Mouse (Mus musculus): ENCODE results near the gene Akr1a1. TPM values are rescaled to one million over a fixed set of nuclear protein-coding genes. Genes with fewer than 3 reads are reported as not detected.
A peak's percentile ranks its signal among the peaks of the same experiment; 100 is the strongest.

Gene Akr1a1
- total and polyA plus RNA-seq, 2 experiments from 2014 or later, result 465 to 533 TPM

- DNase-seq (ENCODE audit: low spot score) (peak; percentile 84), ATAC-seq (ENCODE audit: insufficient read depth, low read depth) (peak; percentile 83)
- Histone ChIP-seq H3K27ac (ENCODE audit: low read depth) (peak within 1 kb of the TSS; percentile 95), H3K4me3 (ENCODE audit: low read depth, low read length) (peak within 1 kb of the TSS; percentile 97), H3K4me1 (ENCODE audit: control insufficient read depth, insufficient read depth) (peaks cover 5% of the 10 kb centered on the region; the same call in 1 of the 2 replicates), H3K4me2 (ENCODE audit: low read depth, low read length) (peak within 1 kb of the TSS; percentile 93), H3K9ac (replicated peaks; ENCODE audit: low read depth, low read length) (peak within 1 kb of the TSS; percentile 79), H3K27me3 (ENCODE audit: control insufficient read depth, insufficient read depth, low read length) (no peaks in the 10 kb centered on the region), H3K36me3 (replicated peaks; ENCODE audit: control insufficient read depth, insufficient read depth, low read length) (no peaks in the 10 kb centered on the region), H3K9me3 (replicated peaks; ENCODE audit: control insufficient read depth, low read length) (no peaks in the 10 kb centered on the region)
- WGBS, result 8% methylated on average over 23 of the region's 23 CpGs
- no peak for TF ChIP-seq CTCF (IDR thresholded peaks at IDR 0.05; ENCODE audit: low read depth)
- TF ChIP-seq EP300 (IDR thresholded peaks at IDR 0.05; ENCODE audit: low read depth), result no peak
Measured at GRCm38 (mm10) chr4:116627722-116628662, 23.5 kb downstream of the Akr1a1 start, which contains the start of gene Nasp. Nasp (minus strand) TSS chr4:116627941.

GRCm38 (mm10) chr4:116627359-116627716, 24.1 kb downstream of the Akr1a1 start:
- Histone ChIP-seq H3K4me3 (ENCODE audit: low read depth, low read length) (peak overlapping the region; percentile 97), H3K4me1 (ENCODE audit: control insufficient read depth, insufficient read depth) (peaks cover 5% of the 10 kb centered on the region; the same call in 1 of the 2 replicates), H3K9me3 (replicated peaks; ENCODE audit: control insufficient read depth, low read length) (no peaks in the 10 kb centered on the region), H3K4me2 (ENCODE audit: low read depth, low read length) (peak overlapping the region; percentile 93), H3K9ac (replicated peaks; ENCODE audit: low read depth, low read length) (peak overlapping the region; percentile 79), H3K27ac (ENCODE audit: low read depth) (peak overlapping the region; percentile 95), H3K36me3 (replicated peaks; ENCODE audit: control insufficient read depth, insufficient read depth, low read length) (no peaks in the 10 kb centered on the region), H3K27me3 (ENCODE audit: control insufficient read depth, insufficient read depth, low read length) (no peaks in the 10 kb centered on the region)
- WGBS, result 0% methylated on average over 13 of the region's 13 CpGs
- ATAC-seq (ENCODE audit: insufficient read depth, low read depth), result peak; percentile 93
- DNase-seq (ENCODE audit: low spot score), result peak; percentile 88
- TF ChIP-seq CTCF (IDR thresholded peaks at IDR 0.05; ENCODE audit: low read depth) (no peak), EP300 (IDR thresholded peaks at IDR 0.05; ENCODE audit: low read depth) (no peak)

DNA sequence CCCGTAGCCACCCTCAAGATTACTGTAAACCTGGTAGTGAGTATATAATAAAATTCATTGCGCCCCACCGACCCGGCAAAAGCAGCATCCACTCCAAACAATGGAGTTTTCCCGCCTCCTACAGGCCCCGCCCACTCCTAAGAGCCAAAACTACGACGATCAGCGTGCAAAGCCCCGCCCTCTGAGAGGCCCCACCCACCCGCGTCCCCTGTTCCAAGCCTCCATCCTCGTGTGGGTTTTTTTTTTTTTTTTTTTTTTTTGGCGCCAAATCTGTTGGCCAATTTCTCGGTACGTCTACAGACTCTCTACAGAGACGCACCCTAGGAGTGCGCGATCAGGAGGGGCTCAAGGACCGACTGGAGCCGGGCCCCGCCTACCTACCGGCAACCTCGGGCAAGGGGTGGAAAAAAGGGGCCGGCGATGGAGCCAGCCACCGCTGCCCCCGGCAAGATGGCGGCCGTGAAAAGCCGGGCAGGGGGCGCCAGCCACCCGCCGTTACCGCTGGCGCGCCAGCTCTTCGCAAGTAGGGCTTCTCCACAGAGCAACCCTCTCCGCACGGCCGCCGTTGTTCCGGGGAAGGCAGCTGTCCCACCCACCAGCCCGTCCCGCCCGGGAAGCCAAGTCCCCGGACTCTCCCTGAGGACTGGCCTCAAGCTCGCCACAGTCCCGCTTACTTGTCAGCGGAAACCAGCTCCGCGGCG, 24.7 kb downstream of the Akr1a1 start:
- H3K27me3 ChIP-seq (ENCODE audit: control insufficient read depth, insufficient read depth, low read length), result no peaks in the 10 kb centered on the region
- H3K9ac ChIP-seq (replicated peaks; ENCODE audit: low read depth, low read length), result peak overlapping the region; percentile 79
- H3K36me3 ChIP-seq (replicated peaks; ENCODE audit: control insufficient read depth, insufficient read depth, low read length), result peaks cover 2% of the 10 kb centered on the region
- H3K4me2 ChIP-seq (ENCODE audit: low read depth, low read length), result peak overlapping the region; percentile 93
- peak; percentile 92 for DNase-seq (ENCODE audit: low spot score)
- TF ChIP-seq EP300 (IDR thresholded peaks at IDR 0.05; ENCODE audit: low read depth) (no peak), CTCF (IDR thresholded peaks at IDR 0.05; ENCODE audit: low read depth) (no peak)
- H3K27ac ChIP-seq (ENCODE audit: low read depth), result peak overlapping the region; percentile 95
- H3K4me3 ChIP-seq (ENCODE audit: low read depth, low read length), result peak overlapping the region; percentile 97
- H3K9me3 ChIP-seq (replicated peaks; ENCODE audit: control insufficient read depth, low read length), result no peaks in the 10 kb centered on the region
- peak; percentile 83 for ATAC-seq (ENCODE audit: insufficient read depth, low read depth)
- WGBS, result under 1% methylated on average over 39 of the region's 53 CpGs
- H3K4me1 ChIP-seq (ENCODE audit: control insufficient read depth, insufficient read depth), result peaks cover 5% of the 10 kb centered on the region; the same call in 1 of the 2 replicates

DNA sequence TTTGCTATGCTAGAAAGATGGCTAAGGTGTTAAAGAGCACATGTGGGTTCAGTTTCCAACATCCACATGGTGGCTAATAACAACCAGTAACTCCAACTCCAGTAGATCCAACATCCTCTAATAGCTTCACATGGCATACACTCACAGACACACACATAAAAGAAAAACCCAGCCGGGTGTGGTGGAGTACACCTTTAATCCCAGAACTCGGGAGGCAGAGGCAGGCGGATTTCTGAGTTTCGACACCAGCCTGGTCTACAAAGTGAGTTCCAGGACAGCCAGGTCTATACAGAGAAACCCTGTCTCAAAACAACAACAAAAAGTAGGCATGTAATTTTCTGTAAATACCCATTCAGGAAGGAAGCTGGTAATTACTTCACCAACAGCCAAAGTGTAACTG, 26.6 kb downstream of the Akr1a1 start:
- H3K9me3 ChIP-seq (replicated peaks; ENCODE audit: control insufficient read depth, low read length), result no peaks in the 10 kb centered on the region
- 91% methylated on average over 4 of the region's 4 CpGs for whole genome bisulfite sequencing
- no peak overlapping the region for H3K9ac ChIP-seq (replicated peaks; ENCODE audit: low read depth, low read length)
- ATAC-seq (ENCODE audit: insufficient read depth, low read depth), result no peak
- H3K27me3 ChIP-seq (ENCODE audit: control insufficient read depth, insufficient read depth, low read length), result no peaks in the 10 kb centered on the region
- peaks cover 5% of the 10 kb centered on the region; the same call in 1 of the 2 replicates for H3K4me1 ChIP-seq (ENCODE audit: control insufficient read depth, insufficient read depth)
- H3K27ac ChIP-seq (ENCODE audit: low read depth), result no peak overlapping the region
- H3K4me2 ChIP-seq (ENCODE audit: low read depth, low read length), result no peak overlapping the region
- TF ChIP-seq CTCF (IDR thresholded peaks at IDR 0.05; ENCODE audit: low read depth), result no peak
- TF ChIP-seq EP300 (IDR thresholded peaks at IDR 0.05; ENCODE audit: low read depth), result no peak
- H3K36me3 ChIP-seq (replicated peaks; ENCODE audit: control insufficient read depth, insufficient read depth, low read length), result peaks cover 16% of the 10 kb centered on the region
- H3K4me3 ChIP-seq (ENCODE audit: low read depth, low read length), result no peak overlapping the region
- DNase-seq (ENCODE audit: low spot score), result no peak

- no peak for ATAC-seq (ENCODE audit: insufficient read depth, low read depth)
- no peak overlapping the region for H3K4me3 ChIP-seq (ENCODE audit: low read depth, low read length)
- peaks cover 49% of the 10 kb centered on the region for H3K36me3 ChIP-seq (replicated peaks; ENCODE audit: control insufficient read depth, insufficient read depth, low read length)
- H3K27me3 ChIP-seq (ENCODE audit: control insufficient read depth, insufficient read depth, low read length), result no peaks in the 10 kb centered on the region
- H3K9ac ChIP-seq (replicated peaks; ENCODE audit: low read depth, low read length), result no peak overlapping the region
- no peak overlapping the region for H3K27ac ChIP-seq (ENCODE audit: low read depth)
- H3K4me1 ChIP-seq (ENCODE audit: control insufficient read depth, insufficient read depth), result no peaks in the 10 kb centered on the region
- no peak overlapping the region for H3K4me2 ChIP-seq (ENCODE audit: low read depth, low read length)
- DNase-seq (ENCODE audit: low spot score), result no peak
- no peaks in the 10 kb centered on the region for H3K9me3 ChIP-seq (replicated peaks; ENCODE audit: control insufficient read depth, low read length)
- no peak for TF ChIP-seq CTCF (IDR thresholded peaks at IDR 0.05; ENCODE audit: low read depth)
- no peak for TF ChIP-seq EP300 (IDR thresholded peaks at IDR 0.05; ENCODE audit: low read depth)
- 99% methylated on average over 2 of the region's 2 CpGs for WGBS
Measured at GRCm38 (mm10) chr4:116615237-116615636, 36.2 kb downstream of the Akr1a1 start.

Measured in heart, postnatal 0 days (tissue).